9 mouse cellular contexts compared by ENCODE assay signal in the genomic region with DNA sequence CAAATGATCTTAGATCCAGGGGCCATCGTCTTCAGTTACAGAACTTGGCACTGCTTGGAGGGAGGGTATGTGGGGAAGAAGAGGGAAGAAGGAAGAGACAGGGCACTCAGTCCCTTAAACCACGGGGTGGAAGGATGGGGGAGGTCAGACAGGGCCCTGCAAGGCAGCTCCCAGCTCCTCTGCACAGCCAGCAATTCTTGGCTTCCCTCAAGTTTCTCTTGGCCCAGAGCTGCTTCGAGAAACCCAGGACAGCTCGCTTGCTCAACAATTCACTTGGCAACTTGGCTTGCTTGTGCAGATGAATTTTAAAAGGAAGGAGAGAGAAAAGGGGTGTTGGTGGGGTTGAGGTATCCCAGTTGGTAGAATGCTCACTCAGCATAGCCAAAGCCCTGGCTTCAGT.
DNase-seq lines count a peak whose midpoint lies in the region.
"Had no signal": no experiment of that assay in that cellular context is flagged by ENCODE, and none has a peak within 500 bp of the region (broad histone marks: within the 10 kb centered on the region; RNA-seq: fewer than 3 reads in every experiment).

No protein-coding gene starts in this region.

- DNase-seq in cerebellum, adult 9-11 months: peak; percentile 25
- DNase-seq in cerebellum, postnatal 4 days (ENCODE audit: low spot score in 2 of 2): no peak
- peak; percentile 65 for DNase-seq in urinary bladder, postnatal 14 days (ENCODE audit: low spot score)
- DNase-seq in urinary bladder, adult 2 months (ENCODE audit: low spot score): no peak
- peak; percentile 57 for DNase-seq in kidney, postnatal 10 days
- peak; percentile 38 to 77 for DNase-seq in urinary bladder, postnatal 36 days (ENCODE audit: low spot score in 2 of 2)
- no peak for DNase-seq in layer of hippocampus, adult 9-10 months (ENCODE audit: low spot score)
- no peak for DNase-seq in thymus, postnatal 14 days
- DNase-seq: B cell, adult 2 months had no signal

Comparison
In these comparisons a context has a peak if more than half of its experiments do, and no peak if none do; other contexts are left out.
1. DNase-seq: peak in cerebellum, adult 9-11 months (single experiment), urinary bladder, postnatal 14 days (single experiment), kidney, postnatal 10 days (single experiment) and urinary bladder, postnatal 36 days (2 of 2); none in cerebellum, postnatal 4 days (0 of 2), urinary bladder, adult 2 months (single experiment), layer of hippocampus, adult 9-10 months (single experiment) and thymus, postnatal 14 days (single experiment).